Mouse (Mus musculus) erythroid progenitor cell, adult 5-6 weeks (primary cell): ENCODE measurements around the gene Slc30a10. TPM values are rescaled to one million over a fixed set of nuclear protein-coding genes. Genes with fewer than 3 reads are reported as not detected.

Experiments
- ATAC-seq: replicated peaks from 2 replicates; pipeline ENCODE4 v1.8.0; 2016; ENCODE audit warnings: moderate number of reproducible peaks, mild to moderate bottlenecking, moderate TSS enrichment, inconsistent platforms; ENCODE audit not compliant: poor library complexity, low FRiP score, severe bottlenecking
- total RNA-seq, 2 experiments: library from RNA; stranded (forward) in 1 of 2; stranded (reverse) in 1 of 2; fragments of 150-400 nt in 1 of 2; fragments of 186-747, 209-891 nt in 1 of 2; gene quantifications; 2 replicates each; pipeline versions ENCODE4 v1.2.3 to v1.2.4; 2015 to 2017; ENCODE audit warnings: low replicate concordance in 2 of 2

The Slc30a10 gene
- total RNA-seq, 2 experiments from 2014 or later = 7.7 to 17.6 TPM

DNA sequence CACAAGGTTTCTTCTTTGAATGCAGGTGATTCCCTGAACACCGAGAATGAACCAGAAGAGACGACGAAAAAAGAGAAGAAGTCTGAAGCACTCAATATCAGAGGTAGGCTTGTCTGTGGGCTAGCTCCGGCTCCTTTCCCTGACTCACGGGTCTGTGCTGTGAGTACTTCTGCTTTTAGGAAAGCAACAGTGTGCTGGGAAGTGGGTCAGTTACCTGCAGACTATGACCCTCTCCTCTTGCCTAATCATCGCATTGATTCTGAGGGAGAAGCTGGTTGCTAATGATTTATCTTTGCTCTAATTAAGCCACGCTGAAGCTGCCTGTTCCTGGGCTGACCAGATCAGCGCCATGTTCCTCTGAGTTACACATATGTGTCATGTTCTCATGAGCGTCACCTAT is 1.7 kb downstream of the Slc30a10 start:
- no peak for ATAC-seq

DNA sequence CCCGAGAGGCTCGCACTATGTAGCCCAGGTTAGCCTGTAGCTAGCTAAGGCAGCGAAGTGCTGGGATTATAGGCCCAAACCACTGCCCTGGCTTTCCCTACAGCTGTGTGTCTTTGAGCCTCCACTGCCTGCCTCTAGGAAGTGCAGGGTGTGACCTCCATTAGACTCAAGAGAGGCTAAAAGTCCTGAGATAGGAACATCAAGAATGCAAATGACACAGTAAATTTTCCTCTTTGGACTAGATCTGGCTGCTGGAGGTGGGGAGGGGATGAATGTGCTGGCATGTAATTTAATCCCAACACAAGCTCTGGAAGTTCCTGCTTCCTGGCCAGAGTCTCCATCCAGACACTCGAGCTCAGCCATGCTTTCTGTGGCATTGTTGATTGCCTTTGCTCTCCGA is 5.4 kb downstream of the Slc30a10 start:
- ATAC-seq = no peak

DNA sequence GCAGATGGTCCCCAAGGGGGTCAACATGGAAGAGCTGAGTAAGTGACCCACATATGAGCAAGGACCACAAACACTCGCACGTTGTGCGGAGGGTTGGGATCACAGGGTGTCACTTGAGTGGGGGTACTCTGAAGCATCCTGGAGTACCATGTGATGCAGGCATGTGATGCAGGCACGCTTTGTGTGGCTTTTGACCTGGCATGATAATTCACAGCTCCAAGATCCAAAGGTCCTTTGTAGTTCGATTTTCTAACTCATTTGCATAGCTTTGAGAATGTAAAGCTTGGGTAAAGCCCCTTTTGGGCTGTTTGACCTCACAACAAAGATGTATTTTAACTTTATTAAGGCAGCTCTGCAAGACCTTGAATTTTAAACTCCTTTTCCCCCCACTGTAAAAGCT is 8.2 kb downstream of the Slc30a10 start:
- no peak for ATAC-seq

DNA sequence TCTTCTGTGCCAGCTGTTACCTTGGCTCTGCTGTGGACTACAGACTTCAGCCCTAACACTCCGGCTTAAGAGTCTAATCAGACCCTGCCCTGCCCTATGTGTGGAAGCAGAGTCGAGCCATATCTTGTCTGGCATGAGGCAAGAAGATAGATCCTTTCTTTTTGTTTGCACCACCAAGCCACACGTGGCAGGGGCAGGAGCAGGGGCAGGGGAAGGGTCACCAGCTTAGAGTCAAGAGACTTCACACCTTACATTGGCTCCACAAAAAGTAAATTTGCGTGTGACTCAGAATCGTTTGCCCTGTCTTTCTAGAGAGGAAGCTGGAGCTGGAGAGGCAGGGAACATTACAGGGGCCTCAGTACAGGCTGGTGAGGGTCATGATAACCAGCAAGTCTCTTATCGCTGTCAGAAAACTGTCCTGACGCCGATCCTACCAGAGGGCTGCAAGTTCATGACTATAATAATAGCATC is 14.9 kb downstream of the Slc30a10 start:
- ATAC-seq = peak; percentile 56

DNA sequence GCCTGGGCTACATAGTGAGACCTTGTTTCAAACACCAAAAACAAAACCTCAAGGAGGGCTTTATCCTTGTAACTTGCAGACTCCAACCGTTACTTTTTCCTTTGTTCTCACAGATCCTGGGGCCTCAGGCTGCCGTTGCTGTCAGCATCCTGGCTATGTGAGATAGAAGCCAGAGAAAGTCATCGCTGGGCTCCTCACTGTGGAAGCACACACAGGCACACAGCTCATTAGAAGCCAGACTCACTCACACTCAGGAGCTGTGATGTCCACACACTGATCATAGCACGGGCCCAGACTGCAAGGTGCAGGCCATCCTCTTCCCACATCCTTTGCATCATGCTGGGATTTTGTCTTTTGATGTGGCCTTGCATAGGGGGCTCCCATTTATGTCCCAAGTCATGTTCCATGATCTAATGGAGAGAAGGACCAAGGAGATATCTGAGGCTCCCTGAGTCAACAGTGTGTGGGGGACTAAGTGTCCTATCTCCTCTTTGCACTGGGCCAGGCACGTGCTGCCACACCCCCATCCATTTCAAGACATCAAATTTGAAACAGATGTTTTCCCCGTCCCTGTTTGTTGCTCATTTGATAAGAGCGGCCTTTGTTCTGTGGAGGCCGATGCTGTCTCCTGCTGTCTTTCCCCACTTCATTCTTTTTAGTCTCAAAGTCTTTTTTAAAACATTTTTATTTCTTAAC is 17.5 kb downstream of the Slc30a10 start:
- peak; percentile 83 for ATAC-seq

DNA sequence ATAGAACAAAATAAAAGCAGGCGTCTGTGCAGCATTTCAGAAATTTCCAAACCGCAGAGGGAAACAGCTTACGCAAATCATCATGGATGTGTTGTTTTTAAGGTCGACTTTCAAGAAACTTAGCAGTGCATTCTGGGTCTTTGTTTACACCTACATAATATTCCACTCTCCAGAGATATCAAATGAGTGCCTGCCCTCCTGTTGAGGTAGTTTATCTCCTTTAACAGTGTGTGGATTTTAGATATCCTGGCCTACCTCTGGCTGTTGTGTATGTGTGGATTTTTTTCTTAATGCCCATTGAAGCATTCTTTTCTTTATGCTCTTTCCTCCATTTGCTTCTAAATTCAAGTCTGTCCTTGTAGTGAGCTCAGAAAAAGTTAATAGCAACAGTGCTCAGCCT is 18.1 kb downstream of the Slc30a10 start:
- ATAC-seq = peak; percentile 39; the same call in 1 of the 2 replicates

DNA sequence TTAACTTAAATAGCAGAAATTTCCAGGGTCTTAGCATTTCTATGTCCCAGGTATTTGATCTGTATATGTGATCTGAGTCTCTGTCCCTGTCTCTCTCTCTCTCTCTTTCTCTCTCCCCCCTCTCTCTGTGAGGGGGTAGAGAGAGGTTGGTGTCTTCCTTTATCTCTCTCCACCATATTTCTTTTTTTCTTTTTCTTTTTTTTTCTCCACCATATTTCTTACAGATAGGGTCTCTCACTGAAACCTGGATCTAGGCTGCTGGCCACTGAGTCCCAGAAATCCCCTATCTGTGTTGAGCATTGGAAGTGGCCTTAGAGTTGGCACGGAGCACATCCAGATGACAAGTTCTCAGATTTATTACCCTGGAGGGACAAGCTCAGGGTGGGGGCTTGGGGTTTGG is 18.8 kb downstream of the Slc30a10 start:
- ATAC-seq = no peak

DNA sequence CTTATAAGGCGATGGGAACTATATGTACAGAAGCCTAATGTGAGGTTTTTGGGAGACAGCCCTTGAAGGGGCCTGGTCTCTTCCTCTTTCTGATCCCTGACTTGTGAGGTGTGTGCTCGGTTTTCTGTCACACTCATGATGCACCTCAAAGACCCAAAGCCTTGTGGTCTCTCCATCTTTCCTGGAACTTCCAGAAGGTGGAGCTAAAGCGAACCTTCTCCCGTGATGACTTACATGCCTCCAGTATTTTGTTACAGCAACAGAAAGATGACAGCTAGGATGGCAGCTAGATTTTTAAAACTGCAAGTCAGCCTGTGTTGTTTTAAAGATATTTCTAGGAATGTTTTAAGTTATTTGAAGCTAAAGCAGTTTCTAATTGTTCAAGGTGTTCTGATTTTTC is 25.2 kb downstream of the Slc30a10 start:
- no peak for ATAC-seq

DNA sequence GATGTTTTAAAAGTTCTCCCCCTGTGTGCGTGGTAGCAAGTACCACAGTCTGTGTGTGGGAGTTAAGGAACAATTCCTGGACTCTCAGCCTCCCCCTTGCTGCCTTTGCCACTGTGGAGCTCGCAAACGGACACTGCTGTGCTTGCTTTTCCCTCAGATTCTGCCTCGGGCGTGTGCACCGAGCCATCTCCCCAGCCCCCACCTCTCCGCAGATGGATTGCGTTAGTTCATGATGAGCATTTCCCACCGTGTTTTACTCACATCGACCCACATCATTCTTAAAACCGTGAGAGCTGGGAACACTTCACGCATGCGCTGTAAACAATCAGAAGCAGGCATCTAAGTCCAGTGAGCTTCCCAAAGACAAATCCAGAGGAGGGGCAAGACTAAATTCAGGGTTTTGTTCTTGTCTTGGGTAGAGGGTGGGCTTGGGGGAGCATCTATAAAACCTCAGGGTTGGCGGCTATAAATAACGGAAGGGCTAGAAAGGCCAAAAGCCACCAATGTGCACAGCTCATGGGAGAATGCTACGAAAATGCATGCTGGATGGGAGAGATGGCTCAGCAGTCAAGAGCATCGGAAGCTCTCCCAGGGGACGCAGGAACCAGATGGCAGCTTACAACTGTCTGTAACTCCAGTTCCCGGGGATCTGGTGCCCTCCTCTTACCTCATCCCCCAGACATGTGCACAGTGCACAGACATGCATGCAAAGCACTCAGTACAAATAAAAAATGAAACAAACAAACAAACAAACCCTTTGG is 27.5 kb downstream of the Slc30a10 start:
- no peak for ATAC-seq

DNA sequence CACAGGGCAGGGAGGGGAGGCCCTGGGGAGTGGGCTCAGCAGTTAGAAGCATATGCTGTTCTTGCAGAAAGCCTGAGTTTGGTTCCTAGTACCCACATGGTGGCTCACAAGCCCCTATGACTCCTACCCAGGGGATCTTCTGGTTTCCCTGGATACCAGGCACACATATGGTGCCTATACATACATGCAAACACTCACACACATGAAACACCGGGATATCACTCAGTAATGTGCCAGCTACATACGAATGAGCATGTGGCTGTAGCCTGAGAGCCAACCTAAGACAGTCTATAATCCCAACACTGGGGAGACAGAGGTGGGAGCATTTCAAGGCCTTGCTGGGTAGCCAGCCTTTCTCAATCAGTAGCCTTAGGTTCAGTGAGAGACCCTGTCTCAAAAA is 28.1 kb downstream of the Slc30a10 start:
- ATAC-seq = no peak

DNA sequence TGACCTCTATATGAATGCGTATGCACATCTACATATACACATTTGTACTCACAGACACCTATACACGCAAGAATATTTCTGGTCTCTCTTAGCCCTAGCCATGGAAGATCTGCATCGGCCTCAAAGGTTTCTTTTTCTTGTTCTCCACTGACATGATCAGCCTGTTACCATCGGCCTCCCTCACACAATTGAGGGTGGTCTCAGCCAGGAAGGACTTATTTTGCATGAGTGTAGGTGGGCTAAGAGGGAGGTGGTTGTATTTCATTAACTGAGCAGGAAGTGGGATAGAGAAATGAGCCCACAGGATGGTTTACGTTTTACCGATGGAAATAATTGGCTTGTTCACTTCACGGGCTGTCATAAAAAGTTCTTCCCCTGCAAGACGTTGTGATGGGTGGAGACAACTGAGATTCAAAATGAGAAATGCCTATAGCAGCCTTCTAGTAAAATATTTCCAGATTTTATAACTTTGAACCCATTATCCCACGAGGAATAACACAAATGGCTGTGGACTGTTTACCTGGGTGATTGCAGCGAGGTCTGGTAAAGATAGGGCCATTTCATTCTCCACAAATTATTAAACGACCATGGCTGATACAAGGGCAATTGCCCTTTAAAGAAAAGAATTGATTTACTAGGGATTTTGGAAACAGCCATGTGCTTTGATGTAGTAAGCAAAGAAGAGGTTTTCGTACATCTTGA is 28.9 kb downstream of the Slc30a10 start:
- ATAC-seq = no peak

DNA sequence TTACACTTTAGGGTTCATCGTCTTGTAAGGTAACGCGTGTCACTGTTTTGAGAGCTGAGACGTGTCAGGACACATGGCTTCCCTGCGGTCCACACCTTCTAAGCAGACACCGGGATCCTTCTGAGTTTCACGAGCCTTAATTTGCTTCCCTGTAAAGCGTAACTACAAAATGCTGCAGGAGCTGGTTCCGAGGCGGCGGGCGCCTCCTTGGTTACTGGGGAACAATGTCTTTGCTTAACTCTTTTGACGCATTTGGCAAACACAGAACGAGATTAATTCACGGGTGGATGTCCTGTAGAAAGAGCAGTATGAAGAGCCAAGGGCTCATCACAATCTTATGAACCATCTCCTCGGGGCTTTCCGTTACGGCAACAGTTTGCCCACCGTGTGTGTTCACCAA is 29.6 kb downstream of the Slc30a10 start:
- no peak for ATAC-seq

DNA sequence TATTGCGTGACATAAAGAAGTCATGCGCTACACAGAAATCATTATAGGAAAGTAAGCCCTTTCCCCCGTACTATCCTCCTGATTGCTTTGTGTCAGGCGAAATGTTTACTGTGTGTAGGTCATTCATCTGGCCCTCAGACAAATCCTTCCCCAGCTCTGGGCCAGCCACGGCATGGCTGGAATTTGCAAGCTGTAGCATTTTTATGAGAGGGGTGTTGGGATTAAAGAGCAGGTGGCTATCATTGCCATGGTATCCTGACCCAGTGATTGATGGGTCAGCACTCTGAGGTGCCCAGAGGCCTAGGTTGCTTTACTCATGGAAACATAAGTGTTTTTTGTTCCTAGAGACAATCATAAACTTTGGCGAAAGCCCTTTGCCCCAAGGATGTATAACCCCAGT is 35.2 kb downstream of the Slc30a10 start:
- no peak for ATAC-seq

DNA sequence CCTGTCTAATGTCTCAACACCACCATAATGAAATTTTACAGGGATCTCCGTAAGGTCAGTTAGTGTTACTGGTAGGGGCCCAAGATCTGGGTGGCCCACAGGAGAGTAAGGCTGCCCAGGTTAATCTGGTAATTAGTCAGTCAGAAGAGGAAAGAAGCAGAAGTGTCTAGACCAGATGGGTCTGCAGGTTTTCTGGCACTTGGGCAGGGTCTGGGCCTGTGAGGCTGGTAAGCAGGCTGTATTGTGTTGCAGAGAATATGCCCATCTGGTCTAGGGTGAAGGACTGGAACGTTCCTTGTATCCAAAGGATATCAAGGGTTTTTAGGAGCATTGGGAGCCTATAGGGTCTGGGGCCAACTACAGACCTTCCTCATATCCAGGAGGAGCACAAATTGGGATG is 36.0 kb downstream of the Slc30a10 start:
- no peak for ATAC-seq

DNA sequence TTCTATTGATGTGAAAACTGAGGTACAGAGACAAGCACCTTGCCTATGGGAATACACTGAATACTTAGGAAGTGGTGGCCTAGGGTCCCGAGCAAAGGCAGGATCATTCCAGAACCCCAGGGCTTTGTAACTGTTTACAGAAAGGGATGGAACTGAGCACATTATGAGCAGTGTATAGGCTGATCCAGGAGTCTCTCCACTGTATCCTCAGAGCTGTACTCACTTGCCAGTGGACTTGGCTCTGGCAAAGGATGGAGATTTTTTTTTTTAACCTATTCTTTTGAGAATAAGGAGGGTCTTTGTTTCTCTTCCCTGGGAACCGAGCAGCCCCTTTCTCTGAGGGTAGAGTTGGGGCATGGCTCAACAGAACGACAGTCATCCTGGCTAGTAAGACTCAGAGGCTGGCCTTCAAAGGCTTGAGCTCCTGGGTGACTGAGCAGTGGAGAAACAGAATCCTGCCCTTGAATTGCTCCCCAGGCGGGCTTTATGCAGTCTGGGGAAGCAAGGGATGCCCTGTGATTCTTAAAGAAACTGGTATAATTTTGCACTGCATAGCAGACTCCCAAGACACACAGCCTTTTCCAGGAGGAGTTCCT is 38.9 kb downstream of the Slc30a10 start:
- ATAC-seq = no peak

DNA sequence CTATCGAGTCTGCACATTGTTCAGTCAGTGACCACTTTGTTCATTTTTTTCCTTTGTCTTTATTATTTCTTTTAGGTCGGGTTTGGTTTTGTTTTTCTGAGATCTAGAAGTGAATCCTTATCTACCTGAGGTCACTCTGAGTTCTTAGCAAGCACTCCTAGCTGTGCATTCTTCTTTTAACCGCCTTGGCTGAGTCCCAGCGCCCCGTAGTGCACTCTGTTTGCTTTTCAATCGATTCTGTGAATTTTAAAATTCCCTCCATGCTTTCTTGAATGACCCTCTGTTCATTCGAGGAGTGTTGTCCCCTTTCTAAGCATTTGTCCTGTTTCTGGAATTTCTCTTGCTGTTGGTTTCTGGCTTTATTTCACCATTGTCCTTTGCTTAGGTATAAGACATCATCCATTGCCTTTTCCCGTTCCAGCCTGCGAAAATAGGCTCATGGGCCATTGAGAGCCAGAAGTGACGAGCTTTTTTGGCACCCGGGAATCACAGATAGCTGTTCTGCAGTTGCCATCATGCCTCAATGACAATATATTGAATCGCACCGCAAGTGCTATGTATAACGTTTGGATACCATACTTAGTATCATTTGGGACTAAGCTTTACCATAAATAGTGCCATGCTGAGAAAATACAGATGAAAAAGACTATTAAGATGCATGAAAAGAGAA is 42.3 kb downstream of the Slc30a10 start:
- ATAC-seq = no peak

DNA sequence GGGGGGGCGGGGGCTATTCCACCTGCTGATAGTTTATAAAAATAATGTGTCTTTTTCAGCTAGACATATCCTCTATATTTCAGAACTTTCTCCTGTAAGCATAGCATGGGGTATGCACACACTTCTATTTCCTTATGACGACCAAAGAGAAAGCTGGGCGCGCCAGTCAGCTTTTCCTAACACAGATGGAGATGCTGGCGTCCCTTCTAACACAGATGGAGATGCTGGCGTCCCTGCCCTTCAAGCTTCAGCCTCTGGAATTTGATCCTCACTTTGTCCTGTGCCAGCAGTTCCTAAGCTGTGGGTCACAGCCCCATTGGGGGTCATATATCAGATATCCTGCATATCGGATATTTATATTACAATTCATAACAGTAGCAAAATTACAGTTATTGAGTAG is 46.0 kb downstream of the Slc30a10 start:
- ATAC-seq = no peak

DNA sequence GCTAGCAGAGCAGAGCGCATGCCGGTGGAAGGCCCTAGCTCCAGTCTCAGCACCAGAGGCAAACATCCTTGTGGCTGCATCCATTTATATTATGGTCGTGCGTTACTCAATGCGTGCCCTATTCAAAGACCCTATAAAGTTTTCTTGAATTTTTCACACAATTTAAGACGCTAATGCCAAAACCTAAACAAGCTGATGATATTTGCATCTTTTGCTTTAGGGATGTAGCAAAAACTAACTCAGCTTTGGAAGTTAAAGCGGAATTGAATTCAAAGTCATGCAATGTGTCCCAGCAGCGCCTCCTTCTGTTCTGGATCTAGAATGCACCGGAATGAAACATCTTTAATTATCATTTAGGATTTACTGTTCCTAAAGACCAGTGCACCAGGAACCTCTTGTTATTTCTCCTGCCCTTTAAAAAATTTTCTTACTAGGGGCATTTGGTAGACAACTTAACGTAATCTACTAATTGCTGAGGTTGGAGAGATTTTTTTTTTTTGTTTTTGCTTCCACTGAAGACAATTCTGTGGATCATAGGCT is 47.2 kb downstream of the Slc30a10 start:
- ATAC-seq = 0 out of 2 replicates have a peak, but pooled peaks have one; percentile 39

DNA sequence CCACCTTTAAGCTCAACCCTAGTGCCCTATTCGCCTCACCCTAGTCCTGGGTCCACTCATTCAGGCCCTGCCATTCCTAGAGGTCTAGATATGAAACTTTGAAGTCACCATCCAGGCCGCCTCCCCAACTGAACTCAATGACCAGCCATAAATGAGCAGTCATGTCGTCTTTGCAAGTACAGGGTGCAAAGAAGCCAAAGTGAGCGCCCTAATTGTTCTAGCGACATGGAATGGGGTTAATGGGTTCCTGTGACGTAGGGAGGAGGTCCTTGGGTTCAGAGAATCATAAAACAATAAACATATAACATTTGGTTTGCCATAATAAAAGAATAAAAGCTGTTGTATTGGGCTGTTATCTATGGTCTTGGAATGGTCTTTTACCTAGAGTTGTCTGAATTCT is 47.9 kb downstream of the Slc30a10 start:
- no peak for ATAC-seq

DNA sequence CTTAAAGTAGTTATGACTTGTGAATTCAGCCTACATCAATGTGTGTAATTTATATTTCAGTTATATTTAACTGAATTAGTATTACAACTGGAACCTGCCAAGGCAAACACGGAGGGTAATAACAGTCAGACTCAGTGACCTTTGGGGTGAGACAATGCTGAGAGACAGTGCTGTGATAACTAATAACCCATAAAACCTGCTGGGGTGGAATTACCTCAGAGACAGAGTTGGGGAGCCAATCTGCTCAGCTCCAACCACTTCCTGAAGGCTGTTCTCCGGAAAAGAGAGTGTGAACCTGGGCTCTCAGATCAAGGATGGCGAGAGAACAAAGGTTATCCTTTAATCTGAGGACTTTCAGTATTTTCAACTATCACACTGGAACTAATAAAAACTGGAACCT is 54.4 kb downstream of the Slc30a10 start:
- no peak for ATAC-seq
